Mouse (Mus musculus): ENCODE data around the gene Rhbdd3. TPM values are rescaled to one million over a fixed set of nuclear protein-coding genes. Genes with fewer than 3 reads are reported as not detected.

Rhbdd3 gene
- polyA plus RNA-seq, 1 experiment from 2014 or later, result 27.6 TPM

DNA sequence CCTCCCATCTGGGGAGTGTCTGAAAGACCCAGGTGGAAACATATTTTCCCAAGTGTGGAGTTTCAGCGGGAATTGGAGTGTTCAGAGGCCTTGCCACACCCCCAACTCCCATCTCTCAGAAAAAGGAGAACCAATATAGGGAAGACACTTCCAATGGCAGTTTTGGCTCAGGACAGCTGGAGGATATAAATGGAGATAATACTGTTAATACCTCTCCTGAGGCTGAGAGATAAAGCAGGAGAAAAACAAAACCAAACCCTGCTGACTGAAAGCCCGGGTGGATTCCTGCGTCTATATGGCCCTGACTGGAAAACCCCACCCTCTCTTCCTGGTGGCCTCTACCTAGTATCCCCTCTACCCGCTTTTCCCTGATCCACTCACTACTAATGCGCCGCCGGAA lies 3.7 kb downstream of the Rhbdd3 start:
- no peak for ATAC-seq (ENCODE audit: low FRiP score)
- 93% methylated on average over 7 of the region's 7 CpGs for WGBS
- H3K27me3 ChIP-seq, result no peaks in the 10 kb centered on the region
- peaks cover 17% of the 10 kb centered on the region for H3K4me1 ChIP-seq
- H3K27ac ChIP-seq, result no peak overlapping the region
- H3K4me3 ChIP-seq (replicated peaks), result no peak overlapping the region
- no peaks in the 10 kb centered on the region for H3K9me3 ChIP-seq
- no peak overlapping the region for H3K4me2 ChIP-seq
- H3K9ac ChIP-seq, result no peak overlapping the region
- H3K36me3 ChIP-seq (replicated peaks), result peaks cover 27% of the 10 kb centered on the region

DNA sequence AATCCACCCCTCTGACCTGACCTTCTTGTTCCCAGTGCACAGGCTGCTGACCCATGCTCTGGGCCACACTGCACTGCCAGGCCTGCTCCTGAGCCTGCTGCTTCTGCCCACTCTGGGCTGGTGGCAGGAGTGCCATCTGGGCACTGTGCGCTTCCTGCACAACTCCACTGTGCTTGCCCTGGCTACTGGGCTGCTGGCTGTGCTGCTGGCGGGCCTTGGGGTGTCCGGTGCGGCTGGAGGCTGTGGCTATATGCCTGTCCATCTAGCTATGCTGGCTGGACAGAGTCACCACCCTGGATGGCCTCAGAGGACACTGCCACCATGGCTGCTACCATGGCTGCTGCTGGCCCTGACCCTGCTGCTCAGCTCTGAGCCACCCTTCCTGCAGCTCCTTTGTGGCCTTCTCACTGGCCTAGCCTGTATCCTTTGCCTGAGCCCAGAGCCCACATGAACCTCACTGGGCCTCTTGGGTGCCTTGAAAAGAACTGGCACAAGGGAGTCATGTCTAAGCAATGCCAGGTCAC lies 5.3 kb downstream of the Rhbdd3 start:
- H3K4me1 ChIP-seq, result peaks cover 13% of the 10 kb centered on the region
- 95% methylated on average over 4 of the region's 4 CpGs for WGBS

DNA sequence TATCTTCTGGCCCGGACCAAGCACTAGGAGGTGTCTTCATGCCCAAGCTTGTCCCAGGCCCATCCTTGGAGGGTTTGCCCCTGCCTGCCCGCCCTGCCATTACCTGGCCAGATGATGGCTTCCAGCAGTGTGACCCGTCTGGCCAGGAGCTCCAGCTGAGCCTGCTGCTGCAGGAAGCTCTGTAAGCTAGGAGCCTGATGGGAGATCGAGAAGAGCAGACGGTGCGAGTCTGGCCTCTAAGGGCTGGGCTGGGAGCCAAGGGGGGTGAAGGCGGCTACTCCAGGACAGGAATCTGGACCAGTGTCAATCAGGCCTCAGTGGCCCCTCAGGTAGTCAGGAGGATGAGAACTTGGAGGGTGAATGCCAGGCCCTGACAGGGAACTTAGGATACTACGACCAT lies 10.7 kb downstream of the Rhbdd3 start:
- Histone ChIP-seq H3K27me3 (no peaks in the 10 kb centered on the region), H3K36me3 (replicated peaks) (peaks cover 12% of the 10 kb centered on the region), H3K4me2 (no peak overlapping the region), H3K27ac (no peak overlapping the region), H3K4me3 (replicated peaks) (no peak overlapping the region), H3K9me3 (no peaks in the 10 kb centered on the region), H3K9ac (no peak overlapping the region), H3K4me1 (peaks cover 4% of the 10 kb centered on the region)
- ATAC-seq (ENCODE audit: low FRiP score), result no peak
- WGBS, result 85% methylated on average over 8 of the region's 8 CpGs

More for the DNA sequence above, 5.3 kb downstream of the Rhbdd3 start:
- no peak overlapping the region for H3K27ac ChIP-seq
- H3K27me3 ChIP-seq, result no peaks in the 10 kb centered on the region
- H3K9ac ChIP-seq, result no peak overlapping the region
- no peaks in the 10 kb centered on the region for H3K9me3 ChIP-seq
- peaks cover 27% of the 10 kb centered on the region for H3K36me3 ChIP-seq (replicated peaks)
- no peak overlapping the region for H3K4me2 ChIP-seq
- no peak for ATAC-seq (ENCODE audit: low FRiP score)
- H3K4me3 ChIP-seq (replicated peaks), result no peak overlapping the region

DNA sequence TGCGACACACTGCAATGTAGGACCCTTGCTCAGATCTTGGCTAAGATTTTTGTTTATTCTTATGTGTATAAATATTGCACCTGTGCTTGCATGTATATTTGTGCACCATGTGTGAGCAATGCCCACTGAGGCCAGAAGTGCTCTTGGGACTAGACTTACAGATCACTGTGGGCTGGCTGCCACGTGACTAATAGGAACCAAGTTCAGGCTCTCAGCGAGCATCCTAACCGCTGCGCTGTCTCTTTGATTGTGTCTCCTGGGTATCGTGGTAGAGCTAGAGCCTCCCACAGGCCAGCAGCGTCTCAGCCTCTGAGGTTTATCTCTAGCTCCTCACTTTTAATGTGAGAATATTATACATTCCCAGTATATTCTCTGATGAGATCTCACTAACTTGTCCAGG lies 14.9 kb downstream of the Rhbdd3 start:
- no peak overlapping the region for H3K9ac ChIP-seq
- no peak overlapping the region for H3K27ac ChIP-seq
- H3K27me3 ChIP-seq, result no peaks in the 10 kb centered on the region
- WGBS, result 90% methylated on average over 7 of the region's 7 CpGs
- ATAC-seq (ENCODE audit: low FRiP score), result no peak
- H3K4me1 ChIP-seq, result peaks cover 4% of the 10 kb centered on the region
- H3K4me2 ChIP-seq, result no peak overlapping the region
- H3K36me3 ChIP-seq (replicated peaks), result no peaks in the 10 kb centered on the region
- no peaks in the 10 kb centered on the region for H3K9me3 ChIP-seq
- H3K4me3 ChIP-seq (replicated peaks), result no peak overlapping the region

DNA sequence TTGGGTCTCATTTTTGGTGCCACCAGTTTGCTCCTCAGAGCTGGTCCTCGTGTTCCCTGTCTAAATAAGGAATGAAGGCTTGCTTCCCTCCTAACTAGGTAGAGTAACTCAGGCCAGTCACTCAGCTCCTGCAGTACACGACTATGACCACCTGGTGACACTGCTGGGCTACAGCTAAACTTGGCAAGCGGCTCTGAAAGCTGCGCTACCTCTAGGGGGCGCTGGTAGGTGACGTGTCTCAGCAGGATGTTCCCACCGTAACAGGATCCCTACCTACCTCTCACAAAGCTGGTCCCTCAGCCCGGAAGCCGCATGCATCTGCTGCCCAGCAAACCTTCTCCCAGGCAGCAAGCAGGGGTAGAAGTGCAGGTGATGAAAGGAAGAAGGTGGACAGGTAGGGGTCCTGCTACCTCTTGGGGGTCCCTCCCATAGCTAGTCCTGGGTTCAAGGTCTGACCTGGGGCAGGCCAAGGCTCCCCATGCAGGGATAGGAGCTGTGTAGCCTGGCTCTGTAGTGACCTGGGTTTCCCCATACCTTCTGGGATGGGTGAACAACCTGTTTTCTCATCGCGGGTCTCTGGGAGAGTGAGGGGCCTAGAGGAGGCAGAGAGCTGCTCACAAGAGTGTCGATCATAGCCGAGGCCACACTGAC lies 16.3 kb downstream of the Rhbdd3 start:
- peaks cover 4% of the 10 kb centered on the region for H3K4me1 ChIP-seq
- no peak overlapping the region for H3K4me3 ChIP-seq (replicated peaks)
- 30% methylated on average over 13 of the region's 13 CpGs for WGBS
- ATAC-seq (ENCODE audit: low FRiP score), result peak; percentile 53; the same call in 1 of the 2 replicates
- H3K9ac ChIP-seq, result no peak overlapping the region
- no peak overlapping the region for H3K4me2 ChIP-seq
- no peak overlapping the region for H3K27ac ChIP-seq
- no peaks in the 10 kb centered on the region for H3K9me3 ChIP-seq
- no peaks in the 10 kb centered on the region for H3K27me3 ChIP-seq
- no peaks in the 10 kb centered on the region for H3K36me3 ChIP-seq (replicated peaks)

DNA sequence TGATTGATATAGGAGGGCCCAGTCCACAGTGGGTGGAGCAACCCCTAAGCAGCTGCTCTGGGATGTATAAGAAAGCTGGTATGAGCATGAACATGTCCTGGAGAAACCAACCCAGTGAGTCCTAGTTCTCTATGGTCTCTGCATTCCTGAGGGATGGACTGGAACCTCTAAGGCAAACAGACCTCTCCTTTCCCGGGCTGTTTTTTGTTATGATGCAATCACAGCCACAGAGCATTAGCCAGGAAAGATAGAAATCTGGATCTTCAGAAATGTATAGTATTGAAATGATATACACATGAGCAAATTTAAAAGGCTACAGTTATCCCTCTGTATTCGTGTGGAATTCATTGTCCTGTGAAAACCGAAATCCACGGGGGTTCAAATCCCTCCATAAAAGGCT lies 27.0 kb downstream of the Rhbdd3 start:
- H3K9me3 ChIP-seq, result no peaks in the 10 kb centered on the region
- H3K4me2 ChIP-seq, result no peak overlapping the region
- H3K4me3 ChIP-seq (replicated peaks), result no peak overlapping the region
- H3K27me3 ChIP-seq, result no peaks in the 10 kb centered on the region
- peaks cover 26% of the 10 kb centered on the region for H3K4me1 ChIP-seq
- no peak overlapping the region for H3K27ac ChIP-seq
- H3K36me3 ChIP-seq (replicated peaks), result 0 out of 2 replicates have a peak, but pooled peaks cover 5% of the 10 kb centered on the region
- ATAC-seq (ENCODE audit: low FRiP score), result no peak
- no peak overlapping the region for H3K9ac ChIP-seq
- WGBS, result 64% methylated on average over 4 of the region's 4 CpGs

DNA sequence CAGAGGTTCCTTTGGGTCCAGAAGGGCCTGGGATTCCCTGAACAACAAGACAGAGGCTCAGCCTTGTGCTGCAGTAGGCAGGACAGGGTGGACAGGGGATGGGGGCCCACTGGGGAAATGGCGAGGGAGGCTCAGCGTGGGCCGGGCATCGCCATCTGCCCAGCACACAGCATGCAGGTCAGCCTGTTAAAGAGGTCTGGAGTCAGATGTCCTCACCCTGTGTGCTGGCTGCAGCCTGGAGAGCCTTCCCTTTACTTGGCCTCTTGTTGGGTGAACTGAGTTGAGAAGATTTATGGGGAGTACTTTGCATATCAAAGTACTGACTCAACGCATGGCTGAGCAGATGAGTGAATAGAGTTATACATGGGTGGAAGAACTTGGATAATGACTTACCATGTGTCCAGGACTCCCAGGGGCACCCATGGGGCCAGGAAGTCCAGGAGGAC lies 30.3 kb downstream of the Rhbdd3 start:
- WGBS, result 15% methylated on average over 5 of the region's 5 CpGs
- Histone ChIP-seq H3K27me3 (no peaks in the 10 kb centered on the region), H3K36me3 (replicated peaks) (0 out of 2 replicates have a peak, but pooled peaks cover 3% of the 10 kb centered on the region), H3K4me2 (peak overlapping the region; percentile 37), H3K9me3 (no peaks in the 10 kb centered on the region), H3K4me3 (replicated peaks) (no peak overlapping the region), H3K4me1 (peaks cover 26% of the 10 kb centered on the region), H3K9ac (no peak overlapping the region), H3K27ac (peak overlapping the region; percentile 75)
- ATAC-seq (ENCODE audit: low FRiP score), result peak; percentile 85

DNA sequence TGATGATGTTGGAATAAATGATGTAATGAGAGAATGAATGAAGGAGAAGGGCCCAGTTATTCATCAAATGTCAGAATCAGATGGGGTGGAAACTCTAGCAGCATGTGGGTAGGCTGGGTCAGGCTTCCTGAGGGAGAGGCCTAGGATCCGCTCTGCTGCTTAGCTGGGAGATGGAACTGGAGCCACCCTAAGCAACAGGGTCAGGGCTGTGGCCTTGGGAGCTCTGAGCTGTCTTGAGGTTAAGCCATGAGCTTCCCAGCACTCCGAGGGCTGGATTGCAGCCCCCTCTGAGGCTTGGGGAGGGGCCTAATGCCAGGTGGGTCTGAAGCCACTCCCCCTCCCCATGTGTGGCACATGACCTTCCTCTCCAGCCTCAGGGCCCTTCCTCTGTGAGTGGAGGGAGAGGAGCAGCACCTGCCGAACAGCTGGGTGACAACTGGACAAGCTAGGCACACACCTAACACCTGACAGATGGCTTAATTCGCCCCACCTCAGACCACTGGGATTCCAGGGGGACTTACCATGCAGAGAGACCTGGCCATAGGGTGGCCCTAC lies 31.5 kb downstream of the Rhbdd3 start:
- H3K9me3 ChIP-seq, result no peaks in the 10 kb centered on the region
- no peak overlapping the region for H3K9ac ChIP-seq
- H3K4me3 ChIP-seq (replicated peaks), result no peak overlapping the region
- no peak overlapping the region; the same call in 1 of the 2 replicates for H3K27ac ChIP-seq
- ATAC-seq (ENCODE audit: low FRiP score), result no peak
- H3K4me1 ChIP-seq, result peaks cover 26% of the 10 kb centered on the region
- H3K4me2 ChIP-seq, result no peak overlapping the region
- H3K27me3 ChIP-seq, result no peaks in the 10 kb centered on the region
- no peaks in the 10 kb centered on the region for H3K36me3 ChIP-seq (replicated peaks)
- 55% methylated on average over 4 of the region's 4 CpGs for WGBS

DNA sequence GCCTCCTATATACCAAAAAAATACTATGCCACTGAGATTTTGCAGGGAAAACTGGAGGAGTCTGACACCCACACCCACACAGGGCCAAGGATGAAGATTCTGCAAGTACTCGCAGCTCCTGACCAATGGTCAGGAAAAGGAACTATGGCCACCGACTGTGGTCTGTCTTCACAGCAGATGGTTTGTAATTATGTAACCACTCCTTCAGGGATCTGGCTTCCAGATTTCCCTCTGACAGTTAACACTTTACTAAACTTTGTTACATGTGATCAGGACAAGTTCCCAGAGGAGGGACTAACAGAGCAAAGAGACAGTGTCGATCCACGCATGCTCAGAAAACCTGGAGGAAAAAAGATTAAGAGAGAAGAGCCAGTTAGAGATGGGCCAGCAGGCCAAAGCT lies 34.0 kb downstream of the Rhbdd3 start:
- Histone ChIP-seq H3K9ac (no peak overlapping the region), H3K4me2 (no peak overlapping the region), H3K27ac (no peak overlapping the region), H3K36me3 (replicated peaks) (no peaks in the 10 kb centered on the region), H3K27me3 (no peaks in the 10 kb centered on the region), H3K4me3 (replicated peaks) (no peak overlapping the region), H3K9me3 (no peaks in the 10 kb centered on the region), H3K4me1 (peaks cover 26% of the 10 kb centered on the region)
- no peak for ATAC-seq (ENCODE audit: low FRiP score)
- WGBS, result 87% methylated on average over 4 of the region's 4 CpGs

DNA sequence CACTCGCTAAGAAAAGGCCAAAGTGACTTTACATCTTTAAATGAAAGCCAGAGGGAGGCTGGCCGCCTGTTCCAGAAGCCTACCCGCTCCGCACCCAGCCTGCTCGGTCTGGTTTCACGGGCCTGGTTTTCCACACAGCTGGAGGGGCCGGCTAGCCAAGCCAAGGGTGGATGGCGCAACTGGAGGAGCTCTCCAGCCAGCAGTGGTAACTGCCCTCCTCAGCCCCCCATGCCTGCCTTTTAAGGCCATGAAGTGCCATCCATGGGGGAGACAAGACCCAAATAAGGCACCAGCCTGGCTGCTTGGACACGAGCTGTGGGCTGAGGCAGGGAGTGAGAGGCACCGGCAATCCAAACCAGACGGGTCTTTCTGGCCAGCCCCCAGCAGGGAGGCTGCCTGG lies 37.2 kb downstream of the Rhbdd3 start:
- no peaks in the 10 kb centered on the region for H3K36me3 ChIP-seq (replicated peaks)
- WGBS, result 81% methylated on average over 11 of the region's 11 CpGs
- ATAC-seq (ENCODE audit: low FRiP score), result no peak
- H3K4me3 ChIP-seq (replicated peaks), result no peak overlapping the region
- peaks cover 9% of the 10 kb centered on the region for H3K4me1 ChIP-seq
- no peaks in the 10 kb centered on the region for H3K27me3 ChIP-seq
- no peak overlapping the region for H3K27ac ChIP-seq
- H3K4me2 ChIP-seq, result no peak overlapping the region
- no peaks in the 10 kb centered on the region for H3K9me3 ChIP-seq
- H3K9ac ChIP-seq, result no peak overlapping the region

DNA sequence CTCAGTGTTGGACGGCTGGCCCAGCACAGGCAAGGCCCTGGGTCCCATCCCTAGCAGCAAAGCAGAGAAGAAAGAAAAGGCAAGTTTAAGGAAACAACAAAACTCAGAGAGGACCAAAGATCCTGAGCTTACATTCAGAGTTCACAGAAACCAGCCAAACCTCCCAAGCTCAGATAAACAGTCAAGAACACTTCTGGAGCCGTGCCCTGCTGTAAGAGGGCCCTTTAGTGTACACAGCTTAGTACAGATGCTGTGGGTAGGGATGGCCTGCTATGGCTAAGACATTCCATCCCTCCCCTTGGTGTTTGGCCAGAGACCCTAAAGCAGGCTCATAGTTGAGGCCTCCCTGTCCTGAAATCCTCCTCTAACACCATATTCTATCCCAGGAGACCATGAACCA lies 39.9 kb downstream of the Rhbdd3 start:
- Histone ChIP-seq H3K9ac (no peak overlapping the region), H3K4me1 (peaks cover 9% of the 10 kb centered on the region), H3K27me3 (no peaks in the 10 kb centered on the region), H3K9me3 (no peaks in the 10 kb centered on the region), H3K27ac (no peak overlapping the region), H3K4me3 (replicated peaks) (no peak overlapping the region), H3K4me2 (no peak overlapping the region), H3K36me3 (replicated peaks) (no peaks in the 10 kb centered on the region)
- ATAC-seq (ENCODE audit: low FRiP score), result no peak
- 94% methylated on average over 2 of the region's 2 CpGs for WGBS

DNA sequence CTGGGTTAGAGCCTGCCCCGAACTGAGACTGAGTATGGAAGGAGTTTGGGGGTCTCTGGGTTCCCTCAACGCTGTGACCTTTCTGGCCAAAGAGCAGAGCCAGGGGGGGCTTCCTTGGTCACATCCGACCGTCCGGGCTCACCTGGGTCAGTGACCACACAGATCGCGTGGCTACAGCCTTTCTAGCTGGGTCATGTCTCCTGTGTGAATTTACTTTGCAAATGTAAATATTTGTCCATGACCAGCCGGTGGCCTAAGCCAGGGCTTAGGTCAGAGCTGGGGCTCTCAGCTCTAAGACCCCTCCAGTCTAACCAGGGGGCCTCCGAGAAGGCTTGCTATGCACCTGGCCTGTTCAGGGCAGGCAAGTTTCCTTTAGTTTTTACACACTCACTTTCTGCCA lies 40.6 kb downstream of the Rhbdd3 start:
- no peaks in the 10 kb centered on the region for H3K36me3 ChIP-seq (replicated peaks)
- H3K9me3 ChIP-seq, result no peaks in the 10 kb centered on the region
- H3K4me2 ChIP-seq, result no peak overlapping the region
- 90% methylated on average over 9 of the region's 9 CpGs for WGBS
- no peak overlapping the region for H3K27ac ChIP-seq
- H3K27me3 ChIP-seq, result no peaks in the 10 kb centered on the region
- no peak overlapping the region for H3K4me3 ChIP-seq (replicated peaks)
- no peak for ATAC-seq (ENCODE audit: low FRiP score)
- H3K4me1 ChIP-seq, result peaks cover 9% of the 10 kb centered on the region
- no peak overlapping the region for H3K9ac ChIP-seq

DNA sequence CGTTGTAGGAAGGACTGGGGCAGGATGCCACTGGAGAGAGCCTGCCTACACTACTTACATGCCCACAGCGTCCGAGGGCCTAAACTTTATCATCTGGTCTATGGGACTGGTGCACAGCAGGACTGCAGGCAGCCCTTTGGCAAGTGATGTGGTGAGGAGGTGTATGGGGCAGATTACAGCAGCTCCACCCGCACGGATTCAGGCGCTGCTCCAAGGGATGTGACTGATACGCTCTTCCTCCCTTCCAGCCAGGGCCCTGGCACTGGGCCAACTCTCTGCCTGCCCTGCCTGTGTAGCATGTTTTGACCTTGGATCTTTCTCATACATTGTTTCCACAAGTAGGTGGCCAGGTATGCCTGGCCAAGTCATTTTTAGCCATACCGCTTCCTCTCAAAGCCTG lies 41.9 kb downstream of the Rhbdd3 start:
- Histone ChIP-seq H3K9me3 (no peaks in the 10 kb centered on the region), H3K4me3 (replicated peaks) (no peak overlapping the region), H3K4me1 (peaks cover 9% of the 10 kb centered on the region), H3K27ac (no peak overlapping the region), H3K4me2 (no peak overlapping the region), H3K9ac (no peak overlapping the region), H3K27me3 (no peaks in the 10 kb centered on the region), H3K36me3 (replicated peaks) (no peaks in the 10 kb centered on the region)
- WGBS, result 61% methylated on average over 8 of the region's 8 CpGs
- ATAC-seq (ENCODE audit: low FRiP score), result no peak

Measured in forebrain, embryonic 12.5 days (tissue).